Mouse (Mus musculus): Measurements from ENCODE around the gene Sap30.

DNA sequence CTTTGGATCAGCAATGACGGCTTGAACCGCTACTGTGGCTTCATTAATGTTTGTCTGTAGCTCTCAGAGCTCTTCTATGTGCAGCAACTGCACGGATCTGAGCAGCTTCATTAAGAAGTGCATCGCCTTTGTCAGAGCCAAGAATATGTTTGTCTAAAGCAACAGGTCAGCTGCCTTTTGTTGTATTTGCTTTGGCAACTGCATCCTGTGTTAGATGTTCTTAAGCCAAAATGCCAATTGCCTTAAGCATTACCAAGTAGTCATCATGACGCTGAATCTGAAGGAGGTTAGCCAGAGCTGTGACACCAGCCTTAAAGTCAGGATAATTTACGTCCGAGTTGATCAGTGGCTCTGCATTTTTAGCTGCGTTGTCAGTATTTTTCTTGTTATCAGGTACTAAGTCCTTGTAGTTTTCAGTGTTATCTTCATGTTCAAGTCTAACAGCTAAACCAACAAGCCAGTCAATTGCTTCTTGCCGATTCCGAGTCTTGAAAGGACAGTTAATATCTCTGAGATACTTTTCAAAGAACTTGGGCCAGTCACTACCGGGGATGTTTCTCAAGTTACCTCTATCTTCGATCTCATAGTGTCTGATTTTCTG, 32.6 kb upstream of the Sap30 start:
- TF ChIP-seq CTCF (IDR thresholded peaks at IDR 0.05; ENCODE audit: low read depth), result no peak
- no peak for TF ChIP-seq EP300 (IDR thresholded peaks at IDR 0.05; ENCODE audit: low read depth)

Measured in heart, postnatal 0 days (tissue).